Mouse (Mus musculus) testis, postnatal 10 days (tissue): ENCODE measurements around the gene Il34.
A peak's percentile ranks its signal among the peaks of the same experiment; 100 is the strongest.
"Not testable (repeated sequence)": the region's sequence is repeated elsewhere in the genome, so short reads cannot be mapped to it uniquely, and the experiment has no call there.

ENCODE experiments used
- DNase-seq: peaks from one replicate; pipeline ENCODE4 v3.0.0; 2021; ENCODE audit warnings: low spot score

Gene Il34

GRCm38 (mm10) chr8:110810481-110811065 is 4.8 kb upstream of the Il34 start:
- DNase-seq: peak; percentile 39

DNA sequence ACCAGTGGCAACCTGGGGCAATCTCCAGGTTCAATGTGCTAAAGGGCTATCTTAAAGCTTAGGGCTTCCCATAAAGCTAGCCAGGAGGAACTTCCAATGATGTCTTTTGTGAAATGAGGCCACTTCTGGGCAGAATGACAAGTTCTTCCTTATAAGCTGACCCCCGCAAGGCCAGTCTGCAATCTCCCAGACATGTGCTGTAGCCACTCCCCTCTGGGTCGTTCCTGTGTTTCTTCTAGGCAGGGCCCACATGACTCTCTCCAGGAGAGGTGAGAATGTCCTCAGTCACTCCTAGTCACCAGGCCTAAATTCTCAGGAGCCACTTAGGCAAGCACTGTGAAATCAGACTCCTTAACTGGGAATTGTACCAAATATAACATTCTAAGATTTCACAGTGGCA is 4.1 kb upstream of the Il34 start:
- peak; percentile 54 for DNase-seq

DNA sequence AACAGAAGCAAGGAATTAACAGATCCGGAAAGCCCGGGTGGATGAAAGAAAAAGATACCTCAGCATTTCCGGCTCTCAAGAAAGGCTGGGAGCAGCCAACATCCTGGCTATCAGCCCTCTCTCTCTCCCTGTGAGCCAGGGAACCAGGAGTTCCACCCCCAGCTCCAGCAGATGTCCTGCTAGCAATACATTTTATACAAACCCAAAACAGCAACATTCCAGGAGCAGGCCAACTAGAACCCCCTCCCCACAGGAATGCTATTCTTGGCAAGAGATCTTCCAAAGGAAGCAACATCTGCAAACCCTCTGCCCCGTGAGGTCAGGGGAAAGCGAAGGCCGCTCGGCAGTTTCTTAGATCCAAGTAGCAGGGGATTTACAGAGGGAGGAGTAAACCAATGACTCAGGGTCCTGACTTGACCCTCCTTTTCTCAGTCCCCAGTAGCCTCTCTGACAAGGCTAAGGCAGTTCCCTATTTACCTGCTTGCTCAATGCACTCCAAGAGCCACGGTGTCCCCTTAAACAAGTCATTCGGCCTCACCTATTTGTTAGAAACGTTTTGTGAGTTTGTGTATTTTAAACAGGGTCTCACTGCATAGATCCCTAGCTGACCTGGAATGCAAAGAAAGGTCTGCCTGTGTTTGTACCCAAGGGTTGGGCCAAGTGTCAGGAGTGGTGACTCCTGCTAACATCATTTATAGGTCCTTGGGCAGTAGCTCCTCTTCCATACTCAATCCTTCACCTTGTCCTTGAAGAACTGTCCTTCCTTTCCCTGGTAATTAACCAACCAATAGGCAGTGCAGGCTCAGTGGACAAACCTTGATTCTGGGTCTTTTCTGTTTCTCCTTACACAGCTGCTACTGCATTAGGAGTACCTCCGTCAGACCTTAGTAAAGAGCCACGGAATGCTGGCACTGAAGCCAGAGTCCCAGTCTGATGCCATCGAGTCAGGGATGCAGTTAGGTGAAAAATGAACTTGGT is 3.1 kb upstream of the Il34 start:
- peak; percentile 56 for DNase-seq

- DNase-seq: no peak
These were observed 422 bp upstream of the Il34 start for GRCm38 (mm10) chr8:110806146-110806545.

DNA sequence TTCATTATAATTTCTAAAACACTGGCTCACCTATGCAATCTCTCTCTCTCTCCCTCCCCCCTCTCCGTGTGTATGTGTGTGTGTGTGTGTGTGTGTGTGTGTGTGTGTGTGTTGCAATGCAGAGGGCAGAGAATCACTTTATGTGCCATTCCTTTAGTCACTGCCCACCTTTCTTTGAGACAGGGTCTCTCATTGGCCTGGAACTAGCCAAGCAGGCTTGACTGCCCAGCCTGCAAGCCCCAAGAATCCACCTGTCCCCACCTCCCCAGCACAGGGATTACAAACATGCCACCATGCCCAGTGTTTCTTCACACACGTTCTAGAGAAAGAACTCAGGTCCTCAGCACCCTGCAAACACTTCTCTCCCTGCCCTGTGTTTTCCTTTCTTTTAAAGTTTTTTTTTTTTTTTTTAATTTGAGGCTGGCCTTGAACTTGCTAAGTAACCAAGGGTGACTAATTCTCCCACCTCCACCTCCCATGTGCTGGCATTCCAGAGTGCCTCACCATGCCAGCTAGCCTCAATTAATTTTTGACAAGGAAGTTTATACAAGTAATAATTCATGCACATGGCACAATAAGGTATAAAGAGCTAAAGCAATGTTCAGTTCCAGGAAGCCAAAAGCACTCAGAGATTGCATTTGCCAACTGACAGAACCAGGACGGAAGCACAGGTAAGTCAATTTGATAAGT is 754 bp downstream of the Il34 start:
- DNase-seq: peak; percentile 32

DNA sequence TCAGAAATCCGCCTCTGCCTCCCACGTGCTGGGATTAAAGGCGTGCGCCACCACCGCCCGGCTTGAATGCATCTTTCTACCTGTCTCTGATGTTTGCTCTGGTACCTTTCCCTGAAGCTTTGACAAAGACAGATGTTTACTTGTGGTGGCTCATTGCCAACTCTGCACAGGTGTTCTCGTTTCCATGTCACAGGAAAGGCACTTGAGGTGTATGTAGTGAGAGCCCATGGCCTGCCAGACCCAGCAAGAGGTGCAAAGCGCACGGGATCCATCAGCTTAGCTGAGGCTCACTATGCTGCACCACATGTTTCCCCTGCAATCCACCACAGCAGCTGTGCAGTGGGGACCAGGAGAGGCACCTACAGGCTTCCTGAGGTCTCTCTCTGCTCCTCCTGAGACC is 1.9 kb downstream of the Il34 start:
- DNase-seq: peak; percentile 32

GRCm38 (mm10) chr8:110802988-110803387 is 2.7 kb downstream of the Il34 start:
- DNase-seq: no peak

DNA sequence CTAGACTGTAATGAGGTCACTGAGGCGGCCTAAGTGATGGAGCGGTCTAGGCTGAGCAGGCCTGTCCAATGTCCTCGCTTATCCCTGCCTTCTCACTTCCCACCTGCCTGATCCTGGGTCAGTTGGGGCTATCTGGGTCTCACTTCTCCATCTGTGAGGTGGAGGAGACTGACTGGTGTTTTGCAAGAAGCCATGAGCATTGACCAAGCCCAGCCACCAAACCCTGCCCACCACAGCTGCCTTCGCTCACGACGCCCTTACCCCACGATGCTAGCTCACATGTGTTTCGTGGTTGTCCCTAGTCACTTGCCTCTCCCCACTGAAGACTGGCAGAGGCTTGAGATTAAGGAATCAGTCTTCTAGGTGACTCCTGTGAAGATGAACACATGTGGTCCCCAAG is 8.6 kb downstream of the Il34 start:
- no peak for DNase-seq

GRCm38 (mm10) chr8:110794363-110794965 is 11.3 kb downstream of the Il34 start:
- DNase-seq: no peak

- DNase-seq: no peak
These were observed 11.8 kb downstream of the Il34 start for GRCm38 (mm10) chr8:110793936-110794335.

DNA sequence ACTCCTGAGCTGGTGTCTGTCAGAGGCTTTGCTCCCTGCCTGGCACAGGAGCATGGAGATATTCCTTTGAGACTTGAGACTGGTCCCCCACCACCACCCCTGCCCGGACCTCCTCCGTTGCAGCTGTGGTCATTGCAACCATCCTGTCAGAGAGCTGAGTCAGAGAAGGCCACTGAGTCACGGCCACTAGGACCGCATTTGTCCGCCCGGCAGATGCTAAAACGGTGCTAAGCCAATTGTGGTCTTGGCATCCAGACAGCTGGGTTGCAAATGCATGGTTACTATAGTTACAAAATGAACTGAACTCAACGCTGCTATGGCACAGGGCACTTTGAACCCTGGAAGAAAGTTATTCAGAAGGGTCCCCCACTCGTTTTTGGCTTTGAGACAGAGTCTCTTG is 12.2 kb downstream of the Il34 start:
- no peak for DNase-seq

- no peak for DNase-seq
These were observed 13.0 kb downstream of the Il34 start for GRCm38 (mm10) chr8:110792574-110793200.

GRCm38 (mm10) chr8:110791164-110791563 is 14.6 kb downstream of the Il34 start:
- DNase-seq: no peak

DNA sequence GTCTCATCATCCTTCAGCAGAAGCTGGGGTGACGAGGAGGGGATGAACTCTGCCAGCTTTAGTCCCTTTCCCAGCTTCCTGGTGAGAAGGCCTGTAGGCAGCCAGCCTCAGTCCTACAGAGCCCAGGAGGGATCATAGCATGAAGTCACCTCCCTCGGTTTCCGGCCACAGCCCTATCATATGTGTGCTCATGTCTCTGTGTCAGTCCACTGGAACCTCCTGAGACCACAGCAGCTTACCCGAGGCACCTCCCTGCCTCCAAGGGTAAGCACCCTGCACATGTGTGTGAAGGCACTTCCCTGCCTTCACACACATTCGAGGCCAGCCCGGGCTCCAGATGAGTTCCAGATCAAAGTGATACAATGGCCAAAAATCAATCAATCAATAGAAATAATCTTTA is 15.5 kb downstream of the Il34 start:
- DNase-seq: no peak

- DNase-seq: no peak
These were observed 16.2 kb downstream of the Il34 start for GRCm38 (mm10) chr8:110789571-110789970.

DNA sequence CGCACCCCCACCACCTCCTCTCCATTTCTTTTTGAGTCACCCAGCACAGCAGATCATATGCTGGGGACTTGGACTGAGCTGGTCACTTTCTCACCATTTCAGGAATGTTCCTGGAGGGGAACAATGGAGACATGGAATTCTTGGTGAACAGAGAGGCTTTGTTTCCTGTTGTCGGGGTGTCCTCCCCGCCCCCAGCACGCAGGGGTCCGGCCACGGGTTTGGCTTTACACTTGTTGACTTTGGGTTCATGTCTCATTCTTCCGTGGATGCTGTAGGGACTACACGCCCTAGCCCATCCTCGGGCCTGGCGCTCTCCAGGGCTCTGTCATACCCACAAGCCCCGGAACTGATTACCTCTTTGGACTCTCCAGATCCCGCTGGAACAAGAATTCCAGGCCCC is 16.7 kb downstream of the Il34 start:
- DNase-seq: no peak

GRCm38 (mm10) chr8:110787411-110787954 is 18.2 kb downstream of the Il34 start:
- no peak for DNase-seq

GRCm38 (mm10) chr8:110786934-110787333 is 18.8 kb downstream of the Il34 start:
- no peak for DNase-seq

DNA sequence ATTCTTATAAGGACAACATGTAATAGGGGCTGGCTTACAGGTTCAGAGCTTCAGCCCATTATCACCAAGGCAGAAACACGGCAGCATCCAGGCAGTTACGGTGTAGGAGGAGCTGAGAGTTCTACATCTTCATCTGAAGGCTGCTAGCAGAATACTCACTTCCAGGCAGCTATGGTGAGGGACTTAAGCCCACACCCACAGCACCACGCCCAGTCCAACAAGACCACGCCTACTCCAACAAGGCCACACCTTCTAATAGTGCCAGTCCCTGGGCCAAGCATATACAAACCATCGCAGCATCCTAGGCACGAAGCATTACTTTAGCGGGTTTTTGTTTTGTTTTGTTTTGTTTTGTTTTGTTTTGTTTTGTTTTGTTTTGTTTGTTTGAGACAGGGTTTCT is 19.2 kb downstream of the Il34 start:
- not testable (repeated sequence) for DNase-seq

- DNase-seq: no peak
These were observed 20.4 kb downstream of the Il34 start for GRCm38 (mm10) chr8:110785366-110785765.

DNA sequence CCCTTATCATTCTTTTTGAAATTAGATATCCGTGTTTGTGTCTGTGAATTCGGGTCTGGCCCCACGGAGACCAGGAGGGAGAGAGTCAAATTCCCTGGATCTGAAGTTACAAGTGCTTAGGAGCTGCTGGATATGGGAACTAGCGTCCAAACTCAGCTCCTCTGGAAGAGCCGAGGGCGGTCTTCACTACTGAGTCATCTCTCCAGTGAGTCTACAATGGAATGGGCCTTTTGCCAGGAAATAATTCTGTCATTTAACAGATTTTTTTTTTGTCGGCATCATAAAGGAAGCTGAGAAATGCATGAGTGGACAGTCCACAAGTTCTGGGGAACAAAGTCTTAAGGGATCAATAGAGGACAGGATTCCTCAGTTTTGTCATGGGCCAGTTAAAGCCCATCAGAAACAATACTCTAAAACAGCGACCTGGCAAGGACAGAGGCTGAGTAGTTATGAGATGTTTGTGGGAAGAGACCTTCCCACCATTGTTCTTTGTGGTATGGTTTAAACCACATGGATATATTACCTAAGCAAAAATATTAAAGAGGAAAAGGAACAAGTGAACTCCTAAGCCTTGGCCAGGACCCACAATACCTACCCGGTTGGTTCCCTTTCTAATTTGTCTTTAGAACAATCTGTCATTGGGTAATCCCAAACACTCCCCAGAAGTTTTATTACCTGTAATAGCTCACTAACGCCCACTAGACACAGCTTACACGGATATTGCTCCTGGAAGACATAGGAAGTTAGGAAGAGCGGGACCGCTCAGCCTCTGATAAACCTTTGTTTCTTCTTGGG is 25.6 kb downstream of the Il34 start:
- no peak for DNase-seq
